Mouse (Mus musculus) lung, postnatal 0 days (tissue): Measurements from ENCODE around the gene Gpam. TPM values are rescaled to one million over a fixed set of nuclear protein-coding genes. Genes with fewer than 3 reads are reported as not detected.
A peak's percentile ranks its signal among the peaks of the same experiment; 100 is the strongest.

Experiments
- ATAC-seq: fragments of 200-750 bp; cut with Nextera tagmentation; 2 replicates; pipeline ENCODE4 v1.8.0; 2017; ENCODE audit warnings: moderate library complexity
- DNase-seq: peaks from one replicate; pipeline ENCODE4 v3.0.0-alpha.2; 2016; ENCODE audit warnings: low spot score
- H3K27ac ChIP-seq: fragments of 300-500 bp; sonication (generic); 2 replicates; pipeline ENCODE4 v1.5.1; 2014; ENCODE audit warnings: antibody characterized with exemption, mild to moderate bottlenecking, low read length, mixed read lengths
- H3K27me3 ChIP-seq: fragments of 300-500 bp; sonication (generic); replicated peaks from 2 replicates; pipeline ENCODE4 v1.6.1; 2014; ENCODE audit warnings: low read length, mixed read lengths; ENCODE audit not compliant: insufficient read depth
- H3K36me3 ChIP-seq: fragments of 300-500 bp; sonication (generic); 2 replicates; pipeline ENCODE4 v1.6.1; 2014; ENCODE audit warnings: low read length, mixed read lengths; ENCODE audit not compliant: insufficient read depth
- H3K4me1 ChIP-seq: fragments of 300-500 bp; sonication (generic); 2 replicates; pipeline ENCODE4 v1.6.1; 2014; ENCODE audit warnings: antibody characterized with exemption, low read depth, low read length, mixed read lengths; ENCODE audit not compliant: insufficient read depth
- H3K4me2 ChIP-seq: fragments of 300-500 bp; sonication (generic); replicated peaks from 2 replicates; pipeline ENCODE4 v1.6.1; 2014; ENCODE audit warnings: low read depth, mild to moderate bottlenecking, low read length, moderate library complexity, mixed read lengths
- H3K4me3 ChIP-seq: fragments of 300-500 bp; sonication (generic); 2 replicates; pipeline ENCODE4 v1.5.1; 2014; ENCODE audit warnings: low read depth, low read length
- H3K9ac ChIP-seq: fragments of 300-500 bp; sonication (generic); replicated peaks from 2 replicates; pipeline ENCODE4 v1.6.1; 2014; ENCODE audit warnings: low read depth, mild to moderate bottlenecking
- H3K9me3 ChIP-seq: fragments of 300-500 bp; sonication (generic); 2 replicates; pipeline ENCODE4 v1.6.1; 2016; ENCODE audit warnings: low read length, mixed read lengths
- CTCF ChIP-seq: IDR thresholded peaks from 2 replicates; pipeline ENCODE4 v1.5.1; 2016; ENCODE audit warnings: antibody characterized with exemption, mild to moderate bottlenecking
- EP300 ChIP-seq: IDR thresholded peaks from 2 replicates; pipeline ENCODE4 v1.6.1; 2016; ENCODE audit warnings: antibody characterized with exemption, mild to moderate bottlenecking, control low read depth
- WGBS: fragments of 180-500 bp; shearing (Covaris S2); extraction: QIAGEN DNeasy Blood & Tissue Kit; methylation state at CpG from one replicate; pipeline ENCODE4 v1.1.7; 2014; 5-methylcytosine and 5-hydroxymethylcytosine counted together
- polyA plus RNA-seq: library from polyadenylated mRNA; unstranded; fragments of >200 nt; fragmentation: Nextera tagmentation; extraction: Ambion mirVana; gene quantifications from 2 replicates; pipeline ENCODE4 v1.2.1, GENCODE M21; 2015

Gene Gpam
- polyA plus RNA-seq, 1 experiment from 2014 or later: 41.4 TPM

DNA sequence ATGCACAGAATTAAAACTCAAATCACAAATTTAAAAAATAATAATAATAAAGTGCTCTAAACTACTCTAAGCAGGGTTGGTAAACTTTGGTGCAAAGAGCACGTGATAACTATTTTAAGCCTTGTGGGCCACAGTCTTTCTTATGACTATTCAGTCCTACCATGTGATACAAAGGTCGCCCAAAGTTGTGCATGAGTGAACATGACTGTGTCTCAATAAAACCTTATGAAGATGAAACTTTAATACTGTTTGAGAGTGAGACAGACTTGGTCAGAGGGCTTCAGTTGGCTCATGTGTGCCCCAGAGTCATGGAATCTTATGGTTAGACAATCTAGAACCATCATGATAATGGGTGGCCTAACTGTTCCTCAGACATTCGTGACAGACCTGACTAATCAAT is 8.9 kb upstream of the Gpam start:
- Histone ChIP-seq H3K4me1 (peaks cover 13% of the 10 kb centered on the region), H3K4me3 (no peak overlapping the region), H3K36me3 (no peaks in the 10 kb centered on the region), H3K27ac (no peak overlapping the region), H3K9ac (no peak overlapping the region), H3K27me3 (no peaks in the 10 kb centered on the region), H3K9me3 (no peaks in the 10 kb centered on the region), H3K4me2 (no peak overlapping the region)
- no peak for TF ChIP-seq EP300
- TF ChIP-seq CTCF: no peak
- ATAC-seq (no peak), DNase-seq (no peak)
- 83% methylated on average over 3 of the region's 3 CpGs for WGBS

DNA sequence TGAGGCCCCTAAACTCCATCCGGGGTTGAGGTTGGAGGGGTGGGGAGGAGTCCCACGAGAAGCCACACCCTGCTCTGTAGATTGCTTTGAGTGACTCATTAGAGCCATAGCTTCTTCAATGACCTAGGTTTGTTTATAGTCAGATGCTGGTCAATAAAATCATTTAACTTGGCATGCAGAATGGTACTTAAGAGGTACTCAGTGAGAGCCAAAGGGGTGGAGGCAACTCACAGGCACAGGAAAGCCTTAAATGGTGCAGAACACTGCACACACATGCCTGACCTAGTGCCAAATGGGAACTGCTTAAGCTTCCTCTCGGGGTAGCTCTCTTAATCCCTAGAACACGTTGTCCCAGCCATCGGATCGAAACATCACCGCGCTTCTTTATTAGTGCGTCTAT is 7.5 kb upstream of the Gpam start:
- DNase-seq: peak; percentile 85
- H3K27ac ChIP-seq: no peak overlapping the region

DNA sequence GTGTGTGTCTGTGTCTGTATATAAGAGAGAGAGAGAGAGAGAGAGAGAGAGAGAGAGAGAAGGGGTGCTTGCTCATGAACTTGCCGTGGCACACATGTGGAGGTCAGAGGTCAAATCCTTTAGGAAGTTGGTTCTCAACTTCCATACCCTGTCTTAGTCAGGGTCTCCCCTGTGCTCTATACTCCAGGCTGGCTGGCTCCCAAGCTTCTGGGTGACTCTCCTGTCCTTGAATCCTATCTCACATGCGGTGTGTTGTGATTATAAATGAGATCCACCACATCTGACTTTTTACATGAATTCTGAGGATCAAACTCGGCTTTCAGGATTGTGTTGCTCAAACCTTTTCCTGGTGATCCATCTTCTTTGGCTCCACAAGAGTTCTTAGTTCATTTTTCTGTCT is 5.4 kb upstream of the Gpam start:
- DNase-seq (no peak), ATAC-seq (no peak)
- TF ChIP-seq EP300 (no peak), CTCF (no peak)
- 69% methylated on average over 3 of the region's 3 CpGs for whole genome bisulfite sequencing
- peaks cover 16% of the 10 kb centered on the region for H3K4me1 ChIP-seq
- no peak overlapping the region for H3K27ac ChIP-seq
- no peak overlapping the region for H3K9ac ChIP-seq
- H3K9me3 ChIP-seq: no peaks in the 10 kb centered on the region
- H3K36me3 ChIP-seq: no peaks in the 10 kb centered on the region
- H3K27me3 ChIP-seq: no peaks in the 10 kb centered on the region
- H3K4me3 ChIP-seq: no peak overlapping the region
- H3K4me2 ChIP-seq: no peak overlapping the region

More for the DNA sequence above, 7.5 kb upstream of the Gpam start:
- Histone ChIP-seq H3K4me1 (peaks cover 16% of the 10 kb centered on the region), H3K9me3 (no peaks in the 10 kb centered on the region), H3K27me3 (no peaks in the 10 kb centered on the region), H3K4me2 (no peak overlapping the region), H3K4me3 (no peak overlapping the region), H3K9ac (no peak overlapping the region), H3K36me3 (no peaks in the 10 kb centered on the region)
- WGBS: 55% methylated on average over 9 of the region's 9 CpGs
- TF ChIP-seq EP300 (peak; percentile 80), CTCF (no peak)
- ATAC-seq: peak; percentile 58

DNA sequence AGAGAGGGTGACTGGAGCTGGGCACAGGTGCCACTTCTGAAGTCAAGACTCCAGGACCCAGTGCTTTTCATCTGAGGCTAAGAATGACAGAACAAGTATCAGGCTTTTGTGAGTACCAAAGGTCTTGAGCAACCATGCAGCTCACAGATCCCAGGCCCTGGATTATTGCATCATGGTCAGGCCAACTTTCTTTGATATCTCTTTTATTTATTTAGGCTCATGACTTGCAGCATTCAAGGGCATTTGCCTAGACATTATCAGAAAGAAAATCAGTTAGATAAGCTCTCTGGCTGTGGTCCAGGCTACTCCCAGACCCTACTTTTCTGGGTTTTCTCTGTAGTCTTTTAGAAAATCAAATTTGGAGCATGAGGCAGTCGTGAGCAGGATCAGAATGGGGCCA is 4.7 kb upstream of the Gpam start:
- TF ChIP-seq EP300 (peak; percentile 66; the same call in 1 of the 2 replicates), CTCF (no peak)
- Histone ChIP-seq H3K4me1 (peaks cover 13% of the 10 kb centered on the region), H3K27me3 (no peaks in the 10 kb centered on the region), H3K4me3 (no peak overlapping the region), H3K9ac (no peak overlapping the region), H3K9me3 (no peaks in the 10 kb centered on the region), H3K4me2 (no peak overlapping the region), H3K36me3 (no peaks in the 10 kb centered on the region), H3K27ac (no peak overlapping the region)
- WGBS: 23% methylated on average over 1 of the region's 1 CpGs
- DNase-seq: peak; percentile 71
- peak; percentile 58 for ATAC-seq

DNA sequence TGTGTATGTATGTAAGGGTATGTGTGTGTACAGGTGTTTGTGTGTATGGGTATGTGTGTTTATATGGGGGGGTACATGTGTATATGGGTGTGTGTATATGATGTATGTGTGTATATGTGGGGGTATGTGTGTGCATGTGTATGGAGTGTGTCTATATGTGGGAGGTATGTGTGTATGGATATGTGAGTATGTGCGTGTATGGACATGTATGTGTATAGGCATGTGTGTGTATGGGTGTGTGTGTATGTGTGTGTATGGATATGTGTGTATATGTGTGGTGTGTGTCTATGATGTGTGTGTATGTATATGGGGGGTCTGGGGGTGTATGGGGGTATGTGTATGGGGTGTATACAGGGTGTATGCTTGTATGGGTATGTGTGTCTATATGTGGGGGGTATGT is 1.4 kb upstream of the Gpam start:
- Histone ChIP-seq H3K27me3 (no peaks in the 10 kb centered on the region), H3K27ac (no peak overlapping the region), H3K9me3 (no peaks in the 10 kb centered on the region), H3K9ac (no peak overlapping the region), H3K36me3 (no peaks in the 10 kb centered on the region), H3K4me2 (no peak overlapping the region), H3K4me1 (peaks cover 4% of the 10 kb centered on the region; the same call in 1 of the 2 replicates), H3K4me3 (no peak overlapping the region)
- DNase-seq (no peak), ATAC-seq (no peak)
- WGBS: 96% methylated on average over 1 of the region's 1 CpGs
- TF ChIP-seq EP300: no peak
- TF ChIP-seq CTCF: no peak

DNA sequence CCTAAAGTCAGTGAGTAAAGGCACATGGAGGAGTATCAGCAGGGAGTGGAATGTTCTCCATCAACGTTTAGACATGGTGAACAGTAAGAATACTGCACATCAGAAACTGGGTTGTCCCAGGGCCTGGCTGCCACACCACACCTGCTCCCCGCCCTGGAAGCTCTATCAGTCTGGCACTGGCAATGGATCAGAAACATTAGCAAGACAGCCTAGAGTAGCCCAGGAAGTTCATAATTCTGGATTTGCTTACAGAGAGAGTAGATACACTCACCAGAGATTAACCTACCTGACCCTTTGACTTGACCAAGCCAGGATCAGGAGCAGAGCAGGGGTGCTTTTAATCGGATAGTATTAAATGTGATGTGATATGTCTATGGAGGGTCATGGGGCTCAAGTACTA is 1.6 kb downstream of the Gpam start:
- Histone ChIP-seq H3K4me2 (peak overlapping the region; percentile 39), H3K4me3 (peak overlapping the region; percentile 4; the same call in 1 of the 2 replicates), H3K4me1 (peaks cover 6% of the 10 kb centered on the region; the same call in 1 of the 2 replicates), H3K9ac (no peak overlapping the region), H3K27ac (no peak overlapping the region), H3K9me3 (no peaks in the 10 kb centered on the region), H3K36me3 (no peaks in the 10 kb centered on the region), H3K27me3 (no peaks in the 10 kb centered on the region)
- DNase-seq (no peak), ATAC-seq (no peak)
- 64% methylated on average over 3 of the region's 3 CpGs for WGBS
- TF ChIP-seq EP300: no peak
- TF ChIP-seq CTCF: no peak

DNA sequence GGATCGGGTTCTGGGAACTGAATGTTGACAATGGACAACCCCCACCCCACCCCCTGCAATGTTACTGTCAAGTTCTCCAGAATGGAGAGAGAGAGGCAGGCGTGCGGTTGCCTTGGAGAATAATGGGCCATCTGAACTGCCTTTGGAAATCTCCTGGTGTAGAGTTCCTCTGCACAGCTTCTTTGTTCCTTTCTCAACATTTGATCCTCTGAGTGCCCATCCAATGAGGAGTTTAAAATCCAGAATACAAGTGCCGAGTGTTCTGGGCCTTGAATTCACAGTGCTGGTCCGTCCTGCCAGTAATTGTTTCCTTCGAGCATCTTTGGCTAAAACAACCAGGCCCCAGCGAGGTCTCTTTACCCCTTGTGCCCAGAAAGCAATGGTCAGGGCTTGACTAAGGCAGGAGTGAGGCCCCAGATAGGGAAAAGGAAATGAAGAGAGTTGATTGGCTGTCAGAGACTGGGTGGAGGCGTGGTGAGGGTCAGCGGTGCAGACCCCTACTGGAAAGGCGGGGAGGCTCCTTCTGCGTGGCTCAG is 4.0 kb downstream of the Gpam start:
- Histone ChIP-seq H3K9me3 (no peaks in the 10 kb centered on the region), H3K4me3 (no peak overlapping the region), H3K36me3 (no peaks in the 10 kb centered on the region), H3K27me3 (no peaks in the 10 kb centered on the region), H3K4me1 (peaks cover 6% of the 10 kb centered on the region; the same call in 1 of the 2 replicates), H3K9ac (no peak overlapping the region), H3K4me2 (peak overlapping the region; percentile 28; the same call in 1 of the 2 replicates), H3K27ac (no peak overlapping the region)
- no peak for DNase-seq
- WGBS: 62% methylated on average over 11 of the region's 11 CpGs
- TF ChIP-seq CTCF: no peak
- TF ChIP-seq EP300: no peak
- ATAC-seq: no peak
